Mouse (Mus musculus) thymus, postnatal 36 days (tissue): ENCODE measurements around the gene Ptges2.
A peak's percentile ranks its signal among the peaks of the same experiment; 100 is the strongest.
"Not testable (repeated sequence)": the region's sequence is repeated elsewhere in the genome, so short reads cannot be mapped to it uniquely, and the experiment has no call there.

Experiments
- DNase-seq, 2 experiments: peaks; one replicate each; pipeline ENCODE4 v3.0.0; 2022; ENCODE audit warnings: mixed read lengths in 2 of 2

The Ptges2 gene

GRCm38 (mm10) chr2:32395484-32395945 lies at the start of gene Ptges2:
Ptges2 (plus strand) TSS chr2:32395896.
- DNase-seq, result peak; percentile 91 to 95

GRCm38 (mm10) chr2:32347019-32347418 lies 48.7 kb upstream of the Ptges2 start:
- no peak for DNase-seq

DNA sequence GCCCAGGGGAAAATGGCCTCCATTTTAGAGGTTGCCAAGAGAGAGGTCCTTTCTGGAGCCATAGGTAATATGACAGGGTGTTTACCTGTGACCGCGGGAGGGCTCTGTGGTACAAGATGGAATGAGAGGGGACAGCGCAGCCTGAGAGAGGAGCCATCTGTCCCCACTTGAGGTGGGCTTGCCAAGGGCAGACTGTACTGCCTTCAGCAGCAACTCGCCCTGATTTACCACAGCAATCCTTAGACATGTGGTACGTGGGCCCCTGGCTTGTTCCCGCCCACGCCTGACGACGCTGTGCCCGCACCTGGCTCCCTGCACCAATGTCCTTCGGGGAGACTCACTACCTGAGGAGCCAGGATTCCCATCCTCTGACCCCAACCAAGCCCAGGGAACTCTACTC lies 47.4 kb upstream of the Ptges2 start:
- no peak for DNase-seq

GRCm38 (mm10) chr2:32349625-32350255 lies 46.0 kb upstream of the Ptges2 start:
- DNase-seq, result no peak

DNA sequence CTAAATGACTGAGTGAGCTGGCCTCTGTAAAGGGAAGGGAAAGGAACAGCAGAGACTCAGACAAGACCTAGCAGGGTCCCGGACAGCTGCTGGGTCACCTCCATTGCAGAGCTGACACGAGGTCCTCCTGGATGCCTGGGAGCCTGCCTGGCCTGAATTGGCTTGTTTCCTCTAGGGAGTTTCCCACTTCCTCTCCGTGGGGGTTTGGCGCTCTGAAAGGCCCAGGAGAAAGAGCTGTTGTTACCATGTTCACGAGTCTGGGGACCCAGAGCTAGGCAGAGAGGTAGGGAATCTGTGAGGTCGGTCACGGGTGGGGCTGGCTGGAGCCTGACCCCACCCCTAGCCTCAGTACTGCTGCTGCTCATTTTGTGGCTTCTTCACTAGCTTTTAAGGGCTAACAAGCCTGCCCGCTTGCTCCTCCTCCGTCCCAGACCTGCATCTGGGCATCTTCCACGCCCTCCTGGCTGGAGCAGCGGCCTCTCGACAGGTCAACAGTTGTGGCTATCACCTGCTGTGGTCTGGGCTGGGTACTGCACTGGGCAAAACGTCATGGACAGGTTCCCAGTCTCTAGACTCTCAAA lies 45.1 kb upstream of the Ptges2 start:
- DNase-seq, result no peak

DNA sequence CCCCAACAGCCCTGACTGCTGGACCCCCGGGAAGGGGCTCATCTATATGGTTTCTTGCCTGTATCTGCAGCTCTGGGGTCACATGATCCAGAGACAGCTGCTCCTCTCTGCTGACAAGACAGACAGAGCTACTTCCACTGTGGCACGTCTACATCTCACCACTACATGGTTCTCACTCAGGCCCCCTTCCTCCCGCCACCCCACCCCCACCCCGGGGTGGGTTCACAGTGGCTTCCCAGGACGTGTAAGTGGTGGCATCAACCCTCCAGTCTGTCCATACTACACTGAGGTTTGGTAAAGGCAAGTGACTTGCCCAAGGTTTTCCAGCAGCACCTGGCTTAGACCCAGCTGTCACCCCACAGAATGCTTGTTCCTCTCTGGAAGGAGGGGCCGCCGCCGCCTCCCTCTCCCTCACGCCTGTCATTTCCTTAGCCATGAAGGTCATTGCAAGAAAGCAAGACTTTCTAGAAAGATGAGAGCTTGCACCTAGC lies 44.2 kb upstream of the Ptges2 start:
- no peak for DNase-seq

GRCm38 (mm10) chr2:32352151-32353006 lies 43.3 kb upstream of the Ptges2 start, which contains the start of gene Ciz1:
Ciz1 (plus strand) TSS chr2:32352327.
- peak; percentile 36 to 55 for DNase-seq

DNA sequence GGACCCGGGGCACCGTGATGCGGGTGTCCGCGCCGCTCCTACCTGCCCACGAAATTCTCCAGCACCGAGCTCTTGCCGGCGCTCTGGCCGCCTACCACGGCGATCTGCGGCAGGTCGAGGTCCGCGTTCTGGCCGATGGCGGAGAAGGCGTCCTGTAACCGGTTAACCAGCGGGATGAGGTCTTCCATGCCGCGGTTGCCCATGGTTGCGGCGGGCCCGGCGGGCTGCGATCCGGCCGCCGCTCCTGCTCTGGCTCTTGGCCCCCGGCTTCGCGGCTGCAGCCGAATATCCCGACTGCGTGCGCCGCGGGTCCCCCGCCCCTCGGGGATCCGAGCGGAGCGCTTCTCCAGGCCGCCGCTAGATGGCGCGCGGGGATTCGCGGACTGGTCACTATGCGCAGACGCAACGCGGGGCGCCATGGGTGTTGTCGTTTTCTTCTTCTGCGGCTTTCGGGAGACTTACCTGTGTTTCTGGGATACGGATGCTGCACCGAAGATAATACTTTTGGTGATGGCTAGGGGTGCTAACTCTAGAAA lies 42.6 kb upstream of the Ptges2 start, which contains the start of gene Dnm1:
Gene Dnm1 (minus strand): TSS at position 332 of the 536 bp plus-strand sequence.
- DNase-seq, result peak; percentile 84 to 85

DNA sequence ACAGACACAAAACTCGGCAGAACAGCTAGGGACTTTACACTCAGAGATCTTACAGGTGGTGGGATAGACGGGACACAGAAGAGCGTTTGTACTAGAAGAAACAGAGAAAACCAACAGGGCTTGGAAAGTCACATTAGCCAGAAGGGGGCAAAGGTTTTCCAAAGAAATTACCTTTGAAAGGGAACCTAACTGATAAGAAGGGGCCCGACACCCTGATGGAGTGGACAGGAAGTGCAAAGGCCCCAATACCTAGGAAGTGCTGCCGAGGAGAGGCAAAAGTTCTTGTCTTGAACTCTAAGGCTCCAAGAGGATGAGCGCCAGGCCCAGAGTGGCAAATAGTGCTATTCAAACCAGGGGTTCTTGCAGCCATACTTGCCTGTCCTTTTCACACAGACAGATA lies 41.9 kb upstream of the Ptges2 start:
- no peak for DNase-seq

- no peak for DNase-seq
Measured at GRCm38 (mm10) chr2:32354336-32354895, 41.3 kb upstream of the Ptges2 start.

DNA sequence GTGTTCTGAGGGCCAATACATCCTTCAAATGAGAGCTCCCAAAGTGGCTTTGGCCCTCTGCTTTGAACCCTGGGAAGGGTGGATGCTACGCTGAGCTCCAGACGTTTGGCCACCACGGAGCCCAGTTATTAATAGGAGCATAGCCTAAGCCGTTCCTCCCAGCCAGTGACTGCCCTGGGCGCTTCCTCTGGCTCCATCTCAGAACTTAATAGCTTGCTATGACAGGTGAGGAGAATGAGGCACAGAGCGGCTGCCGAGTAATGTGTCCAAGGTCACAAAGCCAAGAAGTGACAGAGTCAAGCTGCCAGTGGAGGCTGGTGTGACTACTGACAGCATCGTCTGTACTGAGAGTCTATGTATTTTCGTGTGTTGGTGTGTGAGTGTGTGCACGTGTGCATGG lies 39.5 kb upstream of the Ptges2 start:
- no peak for DNase-seq

DNA sequence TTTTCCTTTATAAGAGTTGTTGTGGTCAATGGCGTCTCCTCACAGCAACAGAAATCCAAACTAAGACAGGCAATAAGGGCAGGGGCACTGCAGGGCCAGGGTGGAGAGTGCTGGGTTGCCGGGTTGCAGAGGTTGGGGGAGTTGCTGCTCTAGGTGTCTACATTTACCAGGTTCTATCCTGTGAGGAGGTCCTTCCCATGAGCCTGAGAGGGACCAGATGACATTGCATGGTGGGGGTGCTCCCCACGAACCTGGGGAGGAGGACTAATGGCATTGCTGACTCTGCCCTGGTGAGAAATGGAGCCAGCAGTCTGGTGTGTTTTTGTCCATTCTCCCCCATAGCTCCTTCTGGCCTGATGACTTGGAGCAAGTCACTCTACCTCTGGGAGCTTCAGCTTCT lies 38.0 kb upstream of the Ptges2 start:
- no peak for DNase-seq

DNA sequence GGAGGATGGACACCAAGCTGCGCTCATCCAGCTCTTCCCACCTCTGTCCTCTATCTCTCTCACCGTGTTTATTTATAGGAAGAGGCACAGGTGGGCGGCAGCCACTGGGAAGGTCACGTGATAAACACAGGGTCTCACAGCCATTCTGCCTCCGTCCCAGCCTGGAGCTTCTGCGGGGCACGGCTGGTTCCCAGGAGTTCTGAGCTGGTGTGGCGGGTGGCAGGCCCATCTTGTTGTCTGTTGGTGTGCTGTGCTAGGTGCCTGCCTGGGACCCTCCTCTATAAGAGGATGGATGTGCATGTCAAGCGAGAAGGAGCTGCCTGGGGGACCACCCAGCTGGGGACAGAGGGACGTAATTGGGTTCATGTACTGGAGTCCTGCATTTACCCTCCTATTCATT lies 37.3 kb upstream of the Ptges2 start:
- DNase-seq, result no peak

DNA sequence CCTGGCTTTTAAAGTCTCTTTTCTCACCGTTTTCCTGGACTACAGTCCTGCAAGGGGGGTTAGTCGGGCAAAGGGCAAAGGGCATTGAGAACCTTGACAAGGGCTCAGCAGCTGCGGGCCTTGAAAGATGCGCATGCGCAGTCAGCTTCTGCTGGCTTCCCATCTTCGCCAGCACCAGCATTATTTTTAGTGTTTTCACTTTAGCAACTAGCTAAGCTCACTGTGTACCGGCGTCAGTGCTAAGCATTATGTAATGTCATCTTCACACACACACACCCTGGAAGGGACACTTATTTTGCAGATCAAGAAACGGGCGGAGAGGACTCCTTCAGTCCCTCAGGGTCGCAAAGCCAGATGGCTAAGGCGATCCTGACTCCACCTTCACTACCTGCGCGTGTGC lies 35.0 kb upstream of the Ptges2 start:
- peak; percentile 56 to 67 for DNase-seq

- DNase-seq, result peak; percentile 57 to 60
Measured at GRCm38 (mm10) chr2:32361437-32361836, 34.3 kb upstream of the Ptges2 start.

GRCm38 (mm10) chr2:32362274-32362673 lies 33.4 kb upstream of the Ptges2 start:
- not testable (repeated sequence) for DNase-seq

GRCm38 (mm10) chr2:32362817-32363340 lies 32.8 kb upstream of the Ptges2 start:
- DNase-seq, result peak; percentile 85 to 86

DNA sequence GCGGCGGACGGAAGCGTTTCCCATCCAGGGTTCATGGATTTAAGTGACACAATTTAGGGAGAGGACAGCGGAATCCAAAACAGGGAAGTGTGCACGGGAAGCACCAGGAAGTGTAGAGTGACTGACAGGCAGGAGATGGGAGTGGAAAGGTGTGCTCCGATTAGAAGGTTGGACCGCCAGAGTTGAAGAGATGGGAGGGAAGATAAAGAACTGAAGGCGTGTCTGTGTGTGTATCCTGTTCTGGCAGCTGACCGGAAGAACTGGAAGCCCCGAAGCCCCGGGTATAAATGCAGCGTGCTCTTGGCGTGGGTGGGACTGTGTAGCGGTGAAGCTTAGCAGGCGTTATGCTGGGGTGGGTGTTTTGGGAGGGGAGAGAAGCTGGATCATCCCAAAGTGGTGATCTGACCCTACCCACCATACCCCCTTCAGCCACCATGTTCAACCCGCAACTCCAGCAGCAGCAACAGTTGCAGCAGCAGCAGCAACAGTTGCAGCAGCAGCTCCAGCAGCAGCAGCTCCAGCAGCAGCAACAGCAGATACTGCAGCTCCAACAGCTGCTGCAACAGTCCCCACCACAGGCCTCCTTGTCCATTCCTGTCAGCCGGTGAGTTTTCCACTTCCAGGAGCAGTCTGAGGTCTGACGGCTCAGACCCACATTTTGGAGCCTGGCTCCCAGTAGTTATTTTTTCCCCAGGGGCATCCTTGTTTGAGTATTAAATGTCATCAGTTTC lies 32.2 kb upstream of the Ptges2 start:
- peak in 1 of 2 experiments; percentile 37 for DNase-seq

DNA sequence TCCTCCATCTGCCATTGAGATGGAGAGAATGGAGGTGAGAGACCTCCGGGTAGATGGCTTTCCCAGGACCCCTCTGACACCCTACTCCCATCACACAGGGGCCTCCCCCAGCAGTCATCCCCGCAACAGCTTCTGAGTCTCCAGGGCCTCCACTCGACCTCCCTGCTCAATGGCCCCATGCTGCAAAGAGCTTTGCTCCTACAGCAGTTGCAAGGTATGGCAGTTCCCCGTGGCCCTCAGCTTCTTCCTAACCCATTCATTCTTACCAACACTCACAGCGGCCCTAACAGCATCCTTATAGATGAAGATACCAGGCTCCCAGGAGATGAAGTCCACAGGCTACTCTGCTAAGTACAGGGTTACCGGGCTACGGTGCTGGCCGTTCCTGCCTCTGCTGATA lies 31.6 kb upstream of the Ptges2 start:
- no peak for DNase-seq

DNA sequence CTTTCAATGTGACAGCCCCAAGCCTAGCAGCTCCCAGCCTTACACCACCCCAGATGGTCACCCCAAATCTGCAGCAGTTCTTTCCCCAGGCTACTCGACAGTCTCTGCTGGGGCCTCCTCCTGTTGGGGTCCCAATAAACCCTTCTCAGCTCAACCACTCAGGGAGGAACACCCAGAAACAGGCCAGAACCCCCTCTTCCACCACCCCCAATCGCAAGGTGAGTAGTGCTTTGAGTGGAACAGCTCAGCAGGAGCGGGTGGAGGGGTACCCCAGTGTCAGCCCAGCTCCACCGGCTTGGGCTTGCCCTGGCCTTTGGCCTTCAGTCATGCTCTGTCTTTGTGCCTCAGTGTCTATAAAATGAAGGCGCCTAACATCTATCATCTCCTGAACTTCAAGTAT lies 28.4 kb upstream of the Ptges2 start:
- no peak for DNase-seq

GRCm38 (mm10) chr2:32374191-32374590 lies 21.5 kb upstream of the Ptges2 start:
- DNase-seq, result no peak
